Mouse (Mus musculus): ENCODE results near the gene 1700007K13Rik.

The 1700007K13Rik gene

GRCm38 (mm10) chr2:28415387-28416024, 50.6 kb downstream of the 1700007K13Rik start:
- DNase-seq (ENCODE audit: low spot score): no peak

- no peak for DNase-seq (ENCODE audit: low spot score)
Measured at GRCm38 (mm10) chr2:28414757-28415137, 51.4 kb downstream of the 1700007K13Rik start.

- no peak for DNase-seq (ENCODE audit: low spot score)
Measured at GRCm38 (mm10) chr2:28414116-28414756, 51.9 kb downstream of the 1700007K13Rik start.

GRCm38 (mm10) chr2:28412936-28413335, 53.2 kb downstream of the 1700007K13Rik start:
- no peak for DNase-seq (ENCODE audit: low spot score)

Data from c-Kit-positive CD71-positive TER-119-positive erythroid progenitor cells, embryonic 14.5 days (primary cell).